Mouse (Mus musculus) gastrocnemius, postnatal 10 days (tissue): ENCODE data around the gene Zdhhc19. TPM values are rescaled to one million over a fixed set of nuclear protein-coding genes. Genes with fewer than 3 reads are reported as not detected.

Experiments used
- DNase-seq: peaks from one replicate; pipeline ENCODE4 v3.0.0; 2021; ENCODE audit warnings: mixed read lengths
- total RNA-seq, 2 experiments: library from RNA; stranded (reverse); gene quantifications; 2 replicates each; pipeline ENCODE4 v1.2.3; 2021

The Zdhhc19 gene
- total RNA-seq, 2 experiments from 2014 or later = not detected

GRCm38 (mm10) chr16:32551346-32551747, 55.3 kb downstream of the Zdhhc19 start:
- DNase-seq = no peak

- no peak for DNase-seq
Observed at GRCm38 (mm10) chr16:32555588-32555987, 59.5 kb downstream of the Zdhhc19 start.

- no peak for DNase-seq
Observed at GRCm38 (mm10) chr16:32559493-32559892, 63.4 kb downstream of the Zdhhc19 start.

GRCm38 (mm10) chr16:32563056-32563793, 67.2 kb downstream of the Zdhhc19 start:
- no peak for DNase-seq

- DNase-seq = no peak
Observed at GRCm38 (mm10) chr16:32567282-32567681, 71.2 kb downstream of the Zdhhc19 start.

- DNase-seq = no peak
Observed at GRCm38 (mm10) chr16:32568401-32568800, 72.3 kb downstream of the Zdhhc19 start.

GRCm38 (mm10) chr16:32570042-32570441, 74.0 kb downstream of the Zdhhc19 start:
- DNase-seq = no peak

- no peak for DNase-seq
Observed at GRCm38 (mm10) chr16:32572528-32572927, 76.5 kb downstream of the Zdhhc19 start.

GRCm38 (mm10) chr16:32586482-32586881, 90.4 kb downstream of the Zdhhc19 start:
- no peak for DNase-seq

GRCm38 (mm10) chr16:32588568-32588967, 92.5 kb downstream of the Zdhhc19 start:
- DNase-seq = no peak

GRCm38 (mm10) chr16:32591521-32591920, 95.5 kb downstream of the Zdhhc19 start:
- no peak for DNase-seq

GRCm38 (mm10) chr16:32593283-32593805, 97.3 kb downstream of the Zdhhc19 start:
- no peak for DNase-seq

- no peak for DNase-seq
Observed at GRCm38 (mm10) chr16:32593916-32594315, 97.9 kb downstream of the Zdhhc19 start.

- DNase-seq = no peak
Observed at GRCm38 (mm10) chr16:32594701-32595100, 98.6 kb downstream of the Zdhhc19 start.

GRCm38 (mm10) chr16:32595142-32595855, 99.2 kb downstream of the Zdhhc19 start:
- DNase-seq = peak; percentile 23

GRCm38 (mm10) chr16:32597909-32598381, 101.9 kb downstream of the Zdhhc19 start:
- DNase-seq = peak; percentile 10

GRCm38 (mm10) chr16:32599151-32599550, 103.1 kb downstream of the Zdhhc19 start:
- DNase-seq = no peak

- DNase-seq = no peak
Observed at GRCm38 (mm10) chr16:32602193-32602685, 106.2 kb downstream of the Zdhhc19 start.

GRCm38 (mm10) chr16:32607562-32608343, 111.7 kb downstream of the Zdhhc19 start:
- DNase-seq = no peak

- no peak for DNase-seq
Observed at GRCm38 (mm10) chr16:32608344-32608711, 112.3 kb downstream of the Zdhhc19 start.

- peak; percentile 91 for DNase-seq
Observed at GRCm38 (mm10) chr16:32608712-32609400, 112.8 kb downstream of the Zdhhc19 start, which contains the start of gene Tfrc. Gene Tfrc, plus strand, starts transcription at chr16:32608920.

- DNase-seq = no peak
Observed at GRCm38 (mm10) chr16:32609401-32609779, 113.3 kb downstream of the Zdhhc19 start.
